Mouse (Mus musculus): Measurements from ENCODE around the gene Adarb1.

Gene Adarb1

DNA sequence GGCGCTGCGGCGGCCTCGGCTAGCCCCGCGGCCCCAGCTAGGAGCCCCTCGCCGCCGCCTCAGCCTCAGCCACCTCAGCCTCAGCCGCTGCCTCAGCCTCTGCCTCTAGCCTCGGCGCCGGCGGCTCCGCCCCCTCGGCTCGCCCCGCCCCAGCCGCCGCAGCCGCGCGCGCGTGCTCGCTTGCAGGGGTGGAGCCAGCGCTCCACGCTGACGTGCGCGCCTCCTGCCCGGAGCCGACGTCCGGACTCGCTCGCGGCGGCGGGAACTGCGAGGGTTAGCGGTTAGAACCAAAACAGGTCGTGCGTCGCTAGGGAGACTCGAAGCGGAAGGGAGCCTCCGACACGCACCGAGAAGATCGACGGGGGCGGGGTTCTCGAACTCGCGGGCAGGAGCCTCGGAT, at the start of gene Adarb1:
Adarb1 (minus strand) TSS at position 133 of the 400 bp plus-strand sequence.
- DNase-seq (ENCODE audit: low spot score): peak; percentile 91

DNA sequence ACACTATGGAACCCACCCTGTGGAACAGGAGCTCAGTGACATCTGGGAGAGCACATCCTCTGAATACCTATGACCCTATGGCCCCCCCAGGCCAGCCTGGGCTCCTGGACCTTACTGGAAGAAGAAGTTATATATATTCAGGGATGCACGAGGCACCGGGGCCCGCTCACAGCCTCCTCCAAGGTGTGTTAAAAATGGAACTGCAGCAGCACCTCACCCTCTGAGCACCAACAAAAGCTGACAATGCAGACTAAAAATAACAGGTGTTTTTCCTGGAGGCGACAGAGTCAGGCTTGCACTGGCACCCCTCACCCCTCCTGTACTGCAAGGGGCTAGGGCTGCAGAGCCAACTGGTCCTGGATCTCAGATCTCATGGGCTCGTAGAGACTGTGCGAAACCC, 49.3 kb upstream of the Adarb1 start:
- DNase-seq (ENCODE audit: low spot score): no peak

DNA sequence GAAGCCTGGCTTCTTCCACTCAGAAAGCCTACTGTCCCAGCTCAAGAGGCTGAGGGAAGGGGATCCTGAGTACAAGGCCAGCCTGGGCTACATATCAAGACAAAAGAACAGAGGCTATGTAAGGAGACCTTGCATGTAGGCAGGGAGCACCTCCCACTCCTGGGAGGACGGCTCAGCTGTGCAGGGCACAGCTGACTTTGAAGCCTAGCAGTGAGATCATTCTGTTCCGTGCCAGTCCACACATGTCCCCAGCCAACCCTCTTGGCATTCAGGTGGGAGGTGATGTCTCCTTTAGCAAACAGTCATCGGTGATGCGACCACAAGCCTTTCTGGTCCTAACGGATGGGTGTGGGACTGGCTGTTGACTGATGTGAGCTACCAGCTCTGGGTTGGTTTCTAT, 47.8 kb upstream of the Adarb1 start:
- no peak for DNase-seq (ENCODE audit: low spot score)

DNA sequence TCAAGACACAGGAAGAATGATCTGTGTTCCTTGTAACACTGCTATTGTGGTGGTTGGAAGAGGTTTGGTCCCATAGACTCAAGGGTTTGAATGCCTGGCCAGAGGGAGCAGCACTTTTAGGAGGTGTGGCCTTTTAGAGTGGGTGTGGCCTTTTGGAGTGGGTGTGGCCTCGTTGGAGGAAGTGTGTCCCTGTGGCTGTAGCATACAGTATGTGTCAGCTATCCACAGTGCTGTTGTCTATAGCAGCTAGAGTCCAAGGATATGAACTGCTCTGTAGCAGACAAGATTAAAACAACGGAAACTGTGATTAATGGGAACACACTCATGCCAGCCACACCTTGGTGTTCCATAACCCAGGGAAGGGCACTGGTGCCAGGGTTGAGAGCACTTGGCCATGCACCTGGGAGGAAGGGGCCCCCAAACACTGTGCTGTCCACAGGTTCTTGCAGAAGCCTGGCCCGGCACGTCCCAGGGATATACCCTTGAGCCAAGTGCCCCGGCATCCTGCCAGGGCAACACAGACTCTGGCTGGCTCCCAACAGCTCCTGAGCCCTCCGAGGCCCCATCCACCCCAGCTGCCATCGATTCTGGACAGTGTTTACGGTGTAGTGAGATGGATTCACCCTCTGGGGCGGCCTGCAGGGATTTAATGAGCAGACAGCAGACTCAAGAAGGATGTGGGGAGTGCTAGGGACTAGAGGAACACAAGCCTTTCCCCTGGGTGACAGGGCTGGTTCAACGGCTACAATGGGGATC, 46.3 kb upstream of the Adarb1 start:
- peak; percentile 52 for DNase-seq (ENCODE audit: low spot score)

DNA sequence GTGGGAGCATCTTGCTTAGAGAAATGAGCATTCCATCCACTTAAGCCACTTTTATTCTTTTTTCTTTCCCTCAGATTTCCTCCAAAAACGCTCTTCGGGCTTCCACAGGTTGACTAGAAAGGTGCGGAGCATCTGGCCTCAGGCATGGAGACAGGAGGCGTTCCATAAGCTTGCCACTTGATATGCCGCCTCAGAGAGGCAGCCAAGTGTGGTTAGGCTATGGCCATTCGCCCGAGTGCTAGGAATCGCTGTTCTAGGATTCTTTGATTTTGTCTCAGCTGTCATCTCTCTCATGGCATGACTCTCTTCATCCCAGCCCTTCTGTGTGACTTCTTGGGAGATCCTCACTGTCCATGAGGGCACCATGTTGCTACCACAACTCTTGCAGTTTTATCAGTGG, 43.1 kb upstream of the Adarb1 start:
- no peak for DNase-seq (ENCODE audit: low spot score)

DNA sequence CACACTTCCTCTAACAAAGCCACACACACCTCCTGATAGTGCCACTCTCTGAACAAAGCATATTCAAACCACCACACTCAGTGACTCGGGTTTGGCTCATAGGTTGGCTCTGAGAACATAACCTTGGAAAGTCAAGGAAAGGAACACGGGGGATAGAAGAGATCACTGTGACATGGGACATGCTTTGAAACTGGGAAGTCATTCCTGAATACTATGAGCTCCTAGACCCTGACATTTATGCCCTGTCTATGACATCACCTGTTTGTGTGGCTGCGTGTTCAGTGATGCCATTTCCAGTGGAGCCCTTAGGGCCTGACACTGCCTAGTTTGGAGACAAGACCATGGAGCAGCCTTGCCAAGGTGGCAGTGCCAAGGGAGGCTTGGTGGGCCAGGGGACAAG, 39.6 kb upstream of the Adarb1 start:
- no peak for DNase-seq (ENCODE audit: low spot score)

DNA sequence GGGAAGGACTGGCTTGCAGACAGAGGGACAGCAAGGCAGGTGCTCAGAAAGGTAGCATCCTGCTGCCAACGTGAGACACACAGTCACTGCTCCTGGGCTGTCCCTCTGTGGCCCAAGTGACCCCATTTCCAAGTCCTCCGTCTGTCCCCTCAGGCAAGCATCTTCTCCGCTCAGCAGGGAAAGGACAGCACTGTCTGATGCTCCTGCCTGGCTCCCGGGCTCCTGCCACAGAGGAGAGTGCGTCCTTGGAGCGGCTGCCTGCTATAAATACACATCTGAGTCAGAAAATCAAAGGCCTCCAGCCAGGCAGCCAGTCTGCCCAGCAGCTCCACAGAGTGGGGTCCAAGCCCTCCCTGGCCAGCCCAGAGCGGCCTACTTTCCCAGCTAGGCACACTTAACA, 38.4 kb upstream of the Adarb1 start:
- no peak for DNase-seq (ENCODE audit: low spot score)

DNA sequence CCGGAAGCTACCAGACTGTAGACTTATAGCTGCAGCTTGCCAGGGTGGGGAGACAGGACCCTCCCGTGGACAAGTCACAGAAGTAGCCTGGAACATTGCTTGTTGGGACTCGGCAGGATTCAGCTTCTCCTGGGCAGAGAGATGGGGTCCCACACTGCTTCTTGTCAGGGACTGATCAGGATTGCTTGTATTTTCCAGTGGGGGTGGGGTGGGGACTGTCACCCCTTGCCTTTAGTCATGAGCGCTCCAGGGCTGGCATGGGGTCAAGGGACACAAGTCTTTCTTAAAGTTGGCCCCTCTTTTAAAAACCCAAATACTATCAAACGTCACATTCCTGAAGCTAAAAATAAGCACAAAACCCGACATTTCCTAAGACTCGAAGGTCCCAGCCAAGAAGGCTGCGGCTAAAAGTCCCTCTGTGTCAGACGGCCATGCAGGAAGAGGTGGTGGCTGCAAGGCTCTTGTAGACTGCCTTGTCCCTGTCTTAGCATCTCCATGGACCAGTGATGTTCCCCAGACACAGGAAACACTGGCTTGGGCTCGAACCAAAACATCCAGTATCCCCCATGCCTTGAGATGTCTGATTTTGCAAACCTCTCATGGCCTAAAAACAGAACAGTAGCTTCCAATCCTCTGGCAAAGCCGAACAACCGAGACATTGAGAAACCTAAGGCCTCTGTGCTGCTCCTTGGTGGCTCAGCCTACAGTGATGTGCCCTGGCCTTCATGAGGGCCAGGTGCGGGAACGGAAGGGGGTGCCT, 37.4 kb upstream of the Adarb1 start:
- no peak for DNase-seq (ENCODE audit: low spot score)

DNA sequence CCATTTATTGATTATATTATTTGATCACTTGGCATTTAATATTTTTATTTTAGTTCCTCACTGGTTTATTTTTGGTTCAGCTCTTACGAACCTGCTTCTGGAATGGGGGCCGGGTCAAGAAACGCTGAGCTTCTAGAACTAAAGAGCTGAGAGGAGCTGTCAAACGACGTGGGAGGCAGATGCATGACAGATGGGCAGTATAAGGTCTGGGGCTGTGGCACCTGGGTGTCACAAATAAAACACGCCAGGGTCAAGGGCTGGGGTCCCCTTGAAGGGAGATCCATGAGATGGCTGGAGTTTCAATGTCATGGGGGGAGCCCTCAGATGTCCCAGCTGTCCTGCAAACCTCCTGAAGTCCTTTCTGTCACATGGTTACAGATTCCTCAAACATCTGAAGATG, 36.7 kb upstream of the Adarb1 start:
- no peak for DNase-seq (ENCODE audit: low spot score)

DNA sequence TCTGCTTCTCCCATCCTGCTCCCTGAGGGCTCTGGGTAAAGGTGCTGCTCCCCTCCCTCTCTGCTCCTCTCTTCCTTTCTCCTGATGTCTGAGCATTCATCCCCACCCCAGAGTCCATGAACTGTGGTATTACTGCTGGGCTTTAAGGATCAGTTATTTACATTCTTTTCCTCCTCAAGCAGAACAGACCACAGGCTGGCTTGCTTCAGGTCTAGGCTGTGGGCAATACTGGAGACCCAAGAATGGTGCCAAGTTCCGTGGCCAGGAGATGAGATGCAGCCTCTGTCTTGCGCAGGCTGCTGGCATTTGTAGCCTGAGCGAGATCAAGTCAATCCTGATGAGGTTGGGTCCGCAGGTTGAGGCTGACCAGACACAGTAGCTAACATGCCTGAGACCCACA, 33.8 kb upstream of the Adarb1 start:
- DNase-seq (ENCODE audit: low spot score): no peak

DNA sequence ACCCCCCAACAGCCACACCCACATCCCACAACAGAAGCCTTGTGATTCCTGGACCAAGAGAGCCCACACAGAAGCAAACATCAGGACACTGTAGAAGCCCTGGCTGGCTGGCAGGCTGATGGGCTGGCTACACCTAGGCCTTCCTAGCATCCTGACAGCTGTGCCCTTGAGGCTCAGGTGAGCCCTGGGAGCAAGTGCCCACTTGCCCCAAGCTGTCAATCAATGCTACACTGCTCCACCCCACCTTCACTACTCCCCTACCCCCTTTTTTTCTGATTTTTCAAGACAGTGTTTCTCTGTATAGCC, 32.0 kb upstream of the Adarb1 start:
- no peak for DNase-seq (ENCODE audit: low spot score)

DNA sequence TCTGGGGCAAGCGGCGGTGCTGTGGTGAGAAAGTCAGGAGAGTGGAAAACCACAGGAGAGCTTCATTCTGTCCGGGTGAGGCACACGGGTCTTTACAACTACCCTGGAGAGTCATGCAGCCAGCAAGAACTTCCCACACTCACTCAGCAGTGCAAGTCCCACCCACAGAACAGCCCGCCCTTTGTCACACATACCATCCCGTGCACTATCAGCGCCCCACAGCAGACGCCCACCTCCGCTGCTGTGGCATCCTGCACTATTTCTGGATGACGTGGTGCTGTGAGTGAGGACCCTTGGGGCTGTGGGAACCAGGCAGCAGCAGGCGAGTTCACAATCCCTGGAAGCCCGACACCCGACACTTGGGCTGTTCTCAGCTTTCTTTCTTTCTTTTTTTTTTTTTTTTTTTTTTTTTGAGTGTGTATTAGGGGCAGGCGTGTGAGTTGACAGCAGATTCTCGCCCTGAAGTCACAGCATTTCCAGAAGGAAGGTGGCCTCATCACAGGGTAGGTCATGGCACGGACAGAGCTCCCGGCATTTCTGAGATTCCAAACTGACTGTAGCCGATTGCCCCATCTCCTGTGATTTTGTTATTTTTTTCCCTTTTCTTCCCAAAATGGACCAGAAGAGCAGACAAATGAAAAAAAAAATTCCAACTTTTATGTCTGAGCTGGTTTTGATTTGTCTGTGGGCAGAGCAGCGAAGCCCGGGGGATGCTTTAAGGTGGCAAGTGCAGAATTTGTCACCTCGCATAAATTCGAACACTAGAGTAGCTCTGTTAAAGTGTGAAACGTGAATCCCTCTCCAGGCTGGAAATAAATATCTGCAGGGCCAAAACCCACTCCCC, 31.5 kb upstream of the Adarb1 start:
- DNase-seq (ENCODE audit: low spot score): no peak

DNA sequence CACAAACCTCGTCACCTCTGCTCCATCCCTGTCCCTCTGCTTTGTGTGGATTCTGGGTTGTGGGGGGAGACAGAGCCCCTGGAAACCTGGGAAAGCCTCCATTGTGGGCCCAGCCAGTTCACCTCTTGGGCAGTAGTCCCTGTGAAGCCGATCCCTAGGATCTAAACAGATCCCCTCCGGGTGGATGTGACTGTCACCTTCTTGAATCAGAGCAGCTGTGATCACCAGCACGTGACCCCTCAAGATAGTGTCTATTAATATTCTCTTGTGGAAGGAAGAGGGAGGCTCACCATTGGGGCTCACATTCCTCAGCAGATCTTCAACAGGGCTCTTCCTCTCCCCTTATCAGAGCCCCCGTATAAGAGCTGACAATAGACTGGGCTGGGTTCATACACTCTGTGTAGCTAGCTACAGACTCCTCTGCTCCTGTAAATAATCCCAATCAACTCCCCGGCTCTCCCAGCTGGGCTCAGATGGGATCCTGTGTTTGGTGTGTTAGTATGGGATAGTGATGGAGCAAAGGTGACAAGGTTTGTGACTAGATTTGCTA, 30.7 kb upstream of the Adarb1 start:
- no peak for DNase-seq (ENCODE audit: low spot score)

DNA sequence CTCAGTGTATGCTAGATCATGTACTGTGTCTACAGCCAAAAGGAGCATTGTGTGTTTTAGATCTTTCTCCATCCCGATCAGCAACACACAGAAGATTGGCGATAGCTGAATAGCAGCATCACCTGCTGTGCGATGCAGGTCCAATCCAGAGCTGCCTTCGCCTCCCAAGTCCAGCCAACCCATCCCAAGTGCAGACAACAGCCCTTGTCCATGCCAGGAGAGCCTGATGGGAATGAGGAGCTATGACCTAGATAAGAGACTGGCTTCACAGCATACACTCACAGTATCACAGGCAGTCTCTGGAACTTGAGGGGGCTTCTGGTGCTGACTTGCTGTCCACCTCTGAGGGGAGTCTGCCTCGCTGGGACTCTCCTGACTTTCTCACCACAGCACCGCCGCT, 30.1 kb upstream of the Adarb1 start:
- DNase-seq (ENCODE audit: low spot score): no peak

DNA sequence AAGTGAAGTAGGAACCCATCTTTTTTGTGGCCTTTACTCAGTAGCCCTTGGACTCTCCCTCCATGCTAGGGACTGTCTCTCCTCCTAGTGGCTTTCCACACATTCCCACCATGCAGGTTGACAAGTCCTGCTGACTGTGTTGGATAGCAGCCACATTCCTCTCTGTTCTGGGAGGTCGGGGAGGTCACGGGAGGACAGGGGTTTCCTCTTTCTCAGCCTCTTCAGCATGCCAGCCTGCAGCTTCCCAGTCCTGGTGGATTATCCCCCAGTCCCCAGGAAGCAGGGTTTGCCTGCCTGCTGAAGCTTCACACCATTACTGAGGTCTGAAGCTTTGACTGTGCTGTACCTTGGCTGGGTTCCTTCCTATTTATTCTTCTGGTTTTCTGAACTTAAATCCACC, 29.7 kb upstream of the Adarb1 start:
- DNase-seq (ENCODE audit: low spot score): no peak

DNA sequence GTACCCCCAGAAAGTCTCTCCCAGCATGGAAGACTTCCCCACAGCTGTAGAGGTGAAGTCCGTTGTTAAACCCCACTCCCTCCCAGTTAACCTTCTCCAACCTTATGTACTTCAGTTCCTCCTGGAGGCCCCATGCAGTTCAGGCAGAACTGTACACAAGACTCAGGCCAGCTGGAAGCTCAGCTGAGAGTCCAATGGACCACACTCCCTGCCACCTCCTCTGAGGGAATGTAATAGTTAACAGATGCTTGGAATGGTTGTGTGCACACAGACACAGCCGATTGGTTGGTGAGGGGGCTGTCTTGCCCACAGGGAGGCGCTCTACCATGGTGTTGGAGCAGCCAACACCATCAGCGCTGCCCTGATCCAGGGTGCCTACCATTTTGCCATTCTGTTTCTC, 24.2 kb upstream of the Adarb1 start:
- DNase-seq (ENCODE audit: low spot score): no peak

DNA sequence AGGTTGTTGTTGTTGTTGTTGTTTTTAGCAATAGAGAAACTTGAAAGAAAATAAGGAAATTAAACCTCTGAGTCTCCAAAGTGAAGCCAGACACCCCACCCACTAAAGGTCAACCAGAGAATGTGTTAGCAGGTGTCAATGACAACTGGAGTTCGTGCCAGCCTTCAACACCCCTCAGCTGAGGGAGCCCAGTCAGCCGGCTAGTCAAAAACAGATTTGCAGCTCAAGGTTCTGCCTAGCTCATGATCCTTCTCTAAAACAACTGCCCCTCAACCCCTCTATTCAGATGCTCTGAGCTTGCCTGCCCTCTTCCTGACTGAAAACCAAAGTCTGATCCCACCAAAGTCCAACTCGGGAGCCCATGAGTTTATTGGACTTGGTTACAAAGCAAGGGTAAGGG, 23.7 kb upstream of the Adarb1 start:
- no peak for DNase-seq (ENCODE audit: low spot score)

DNA sequence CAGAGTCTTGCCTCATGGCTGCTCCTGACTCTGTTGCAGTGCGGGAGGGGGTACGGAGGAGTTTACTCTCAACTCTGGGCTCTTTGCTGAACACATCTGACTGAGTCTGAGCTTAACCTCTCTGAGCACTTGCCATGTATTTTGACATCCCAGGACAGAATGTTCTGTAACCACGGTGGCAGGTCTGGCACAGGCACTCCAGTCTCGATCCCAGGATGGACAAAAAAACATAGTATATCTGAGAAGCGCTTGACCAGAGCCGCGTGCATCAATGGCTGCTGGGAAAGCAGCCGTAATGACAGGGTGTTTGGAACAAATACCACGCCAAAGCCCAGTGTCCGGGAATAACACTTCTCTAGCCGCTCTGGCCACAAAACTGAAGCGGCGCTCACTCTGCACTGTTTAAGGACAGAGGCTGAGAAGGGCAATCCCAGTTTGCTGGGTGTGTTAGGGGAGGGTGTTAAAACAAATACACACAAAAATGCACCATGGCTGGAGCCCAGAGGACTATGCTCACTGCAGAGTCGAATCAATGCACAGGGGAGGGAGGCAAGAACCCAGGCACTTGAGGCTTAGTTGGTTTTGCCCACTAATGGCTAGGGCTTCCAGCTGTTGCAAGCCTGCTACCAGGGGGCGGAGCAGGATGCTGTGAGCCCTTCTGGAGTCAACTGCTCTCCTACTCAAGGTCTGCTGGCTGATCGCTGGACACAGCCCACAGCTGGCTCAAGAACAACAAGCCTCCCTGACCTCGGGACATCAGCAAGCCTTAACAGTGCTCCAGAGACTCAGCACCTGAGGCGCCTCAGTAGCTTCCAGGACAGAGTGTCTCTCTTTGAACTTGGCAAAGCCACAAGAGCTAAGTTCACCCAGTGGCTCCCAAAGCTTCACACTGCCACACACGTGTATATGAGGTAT, 23.0 kb upstream of the Adarb1 start:
- DNase-seq (ENCODE audit: low spot score): peak; percentile 57

DNA sequence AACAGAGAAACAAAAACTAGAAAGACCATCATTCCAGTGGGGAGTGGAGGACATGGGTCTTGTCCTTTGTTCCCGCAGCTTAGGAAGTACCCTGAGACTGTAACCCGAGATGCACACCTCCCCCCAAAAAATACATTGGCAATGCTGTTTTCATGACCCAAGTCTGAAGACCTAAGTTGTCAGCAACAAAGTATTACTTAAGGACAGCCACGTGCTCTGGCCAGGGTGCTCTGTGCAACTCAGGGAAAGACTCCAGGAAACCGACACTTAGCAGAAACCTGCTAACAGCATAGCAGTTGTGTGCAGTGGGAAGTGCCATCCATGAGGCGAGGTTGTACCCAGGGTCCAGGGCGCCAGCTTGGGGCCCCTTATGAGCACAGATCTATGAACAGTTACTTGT, 22.2 kb upstream of the Adarb1 start:
- no peak for DNase-seq (ENCODE audit: low spot score)

DNA sequence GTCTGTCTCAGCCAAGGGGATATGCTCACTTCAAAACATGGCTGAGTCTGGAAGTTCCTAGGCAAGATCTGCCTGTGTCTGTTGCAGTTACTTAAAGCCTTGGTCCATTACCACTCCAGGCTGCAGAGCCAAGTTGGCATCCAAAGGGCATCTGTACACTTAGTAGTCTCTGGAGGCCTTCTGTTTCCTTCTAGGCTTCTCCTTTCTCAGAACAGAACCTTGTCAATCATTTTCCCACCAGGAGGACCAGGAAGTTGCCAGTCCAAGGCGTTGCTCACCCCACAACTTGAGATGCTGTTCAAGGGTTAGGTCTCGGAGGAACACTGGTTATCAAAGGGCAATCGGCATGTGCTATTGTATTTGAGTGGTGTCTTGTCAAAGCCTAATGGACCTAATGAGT, 21.0 kb upstream of the Adarb1 start:
- DNase-seq (ENCODE audit: low spot score): no peak

DNA sequence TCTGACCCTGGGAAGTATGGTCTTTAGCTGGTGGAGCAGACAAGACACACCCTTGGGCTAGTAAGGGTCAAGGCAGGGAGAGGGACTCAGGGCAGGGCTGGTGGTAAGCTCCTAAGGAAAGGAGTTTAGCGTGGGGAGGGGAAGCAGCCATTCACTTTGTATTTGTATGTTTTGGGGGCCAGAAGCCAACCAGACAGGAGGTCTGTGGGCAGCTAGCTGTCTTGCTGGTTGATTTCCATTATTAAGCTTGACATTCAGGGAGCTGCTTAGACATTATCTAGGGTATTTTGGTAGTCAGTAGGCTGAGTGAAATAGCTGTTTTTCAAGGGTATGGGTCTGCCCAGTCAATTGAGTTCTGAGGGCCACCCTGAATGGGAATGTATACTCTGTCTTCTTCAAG, 20.0 kb upstream of the Adarb1 start:
- DNase-seq (ENCODE audit: low spot score): no peak

DNA sequence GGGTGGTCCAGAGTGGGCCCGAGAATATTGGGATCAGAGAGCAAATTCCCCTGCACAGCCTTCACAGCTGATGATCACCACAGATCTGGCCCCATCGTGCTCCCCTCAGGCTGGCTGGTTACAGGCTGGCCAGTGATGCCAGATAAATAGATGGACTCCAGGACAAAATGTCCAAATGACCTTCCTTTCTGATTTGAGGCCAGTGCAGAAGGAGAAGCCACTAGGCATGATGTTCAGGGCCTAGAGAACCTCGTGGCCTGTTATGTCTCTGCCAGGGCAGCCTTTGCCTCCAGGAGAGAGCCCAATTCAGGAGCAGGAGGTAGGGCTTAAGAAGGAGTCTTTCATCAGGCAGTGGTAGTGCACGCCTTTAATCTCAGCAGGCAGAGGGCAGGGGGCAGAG, 17.3 kb upstream of the Adarb1 start:
- DNase-seq (ENCODE audit: low spot score): no peak

Measured in urinary bladder, postnatal 14 days (tissue).